Mouse (Mus musculus): ENCODE results near the gene Zfp316.

The Zfp316 gene

GRCm38 (mm10) chr5:143235028-143235693, 34.7 kb downstream of the Zfp316 start, which contains the start of gene Zfp12:
Zfp12 (plus strand) TSS chr5:143235163.
- intact Hi-C loops (cut with DNase I) = loop anchor here (2.0 kb wide), 1 partner anchor 54 kb away; the partner anchor contains the start of genes Rbak and Spdye4b

- intact Hi-C loops (cut with DNase I) = loop anchor here (5.0 kb wide), 1 partner anchor 34 kb away; no protein-coding TSS in a partner anchor
Observed at GRCm38 (mm10) chr5:143226790-143227189, 43.0 kb downstream of the Zfp316 start, which contains the start of gene Spdye4a. Spdye4a (minus strand) TSS chr5:143226890.

DNA sequence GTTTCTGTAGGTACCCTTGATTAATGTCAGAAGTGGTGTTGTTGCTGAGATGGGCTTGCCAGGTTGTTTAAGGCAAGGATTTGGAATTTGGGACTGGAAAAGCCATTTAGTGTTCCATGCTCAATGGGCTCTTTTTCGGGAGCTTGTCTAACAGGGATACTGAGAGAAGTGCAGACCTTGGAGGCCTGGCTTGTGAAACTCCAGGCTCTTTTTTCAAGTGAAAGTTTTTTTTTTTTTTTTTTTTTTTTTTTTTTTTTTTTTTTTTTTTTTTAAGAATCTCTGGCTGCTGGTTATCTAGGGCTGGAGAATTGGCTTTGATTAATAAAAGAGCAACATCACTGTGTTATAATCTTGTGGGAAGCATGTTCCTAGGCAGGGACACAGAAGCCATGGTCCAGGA, 47.5 kb downstream of the Zfp316 start:
- intact Hi-C loops (cut with DNase I) = no loop called here

DNA sequence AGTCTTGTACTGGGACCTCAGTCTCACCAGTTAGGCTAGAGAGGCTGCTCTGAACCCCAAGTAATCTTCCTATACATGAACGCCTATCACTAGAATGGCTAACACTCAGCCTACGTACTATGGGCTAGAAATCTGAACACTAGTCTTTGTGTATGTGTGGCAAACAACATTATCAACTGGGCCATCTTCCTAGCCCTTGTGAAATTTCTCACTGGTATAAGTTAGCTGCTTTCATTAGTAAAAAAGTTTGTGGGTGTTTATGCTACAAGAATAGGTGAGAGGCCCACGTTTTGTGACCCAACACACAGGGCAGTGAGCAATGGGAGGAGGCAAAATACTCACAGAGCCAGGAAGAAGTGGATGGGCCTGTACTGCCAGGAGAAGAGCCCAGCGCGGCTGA, 48.8 kb downstream of the Zfp316 start:
- intact Hi-C loops (cut with DNase I) = no loop called here

DNA sequence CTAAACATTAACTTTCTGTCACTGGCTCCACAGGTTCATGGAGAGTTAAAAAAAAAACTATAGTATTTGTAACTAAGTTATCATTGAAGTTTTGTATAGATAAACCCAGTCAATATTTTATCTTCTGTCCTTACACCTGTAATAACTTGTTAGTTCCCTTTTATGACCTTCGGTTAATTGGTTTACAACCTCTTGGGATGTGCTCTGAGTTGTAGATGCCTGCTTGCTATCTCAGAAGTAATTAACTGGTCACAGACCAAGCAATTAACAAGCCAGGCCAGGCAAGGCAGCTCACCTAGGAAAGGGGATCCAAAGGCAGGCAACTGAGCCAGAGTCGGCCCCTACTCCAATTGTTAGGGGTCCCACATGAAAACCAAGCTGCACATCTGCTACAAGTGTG, 56.0 kb downstream of the Zfp316 start:
- intact Hi-C loops (cut with DNase I) = no loop called here

- intact Hi-C loops (cut with DNase I) = no loop called here
Observed at GRCm38 (mm10) chr5:143205015-143205414, 64.8 kb downstream of the Zfp316 start.
